Mouse (Mus musculus) cortical plate, adult 2 months (tissue): ENCODE data around the gene Cdk5r2. TPM values are rescaled to one million over a fixed set of nuclear protein-coding genes. Genes with fewer than 3 reads are reported as not detected.

Experiments used
- H3K27ac ChIP-seq: fragments of 200-500 bp; 2 replicates; pipeline ENCODE4 v1.5.1; 2012; ENCODE audit warnings: low read length, control low read depth, inconsistent platforms; ENCODE audit not compliant: insufficient read depth
- H3K4me1 ChIP-seq: fragments of 200-500 bp; 2 replicates; pipeline ENCODE4 v1.6.1; 2011; ENCODE audit warnings: low read length; ENCODE audit not compliant: control insufficient read depth, insufficient read depth
- H3K4me3 ChIP-seq: fragments of 200-500 bp; 2 replicates; pipeline ENCODE4 v1.5.1; 2011; ENCODE audit warnings: mild to moderate bottlenecking, low read length, control low read depth; ENCODE audit not compliant: insufficient read depth
- CTCF ChIP-seq: fragments of 200-500 bp; IDR thresholded peaks from 2 replicates; pipeline ENCODE4 v1.5.1; 2011; ENCODE audit warnings: mild to moderate bottlenecking, control low read depth, low read length; ENCODE audit not compliant: insufficient read depth; ENCODE audit errors: extremely low read depth
- POLR2A ChIP-seq: fragments of 200-500 bp; IDR thresholded peaks from 2 replicates; pipeline ENCODE4 v1.6.1; 2011; ENCODE audit warnings: mild to moderate bottlenecking, low read length, control low read depth; ENCODE audit not compliant: insufficient read depth; ENCODE audit errors: extremely low read depth
- polyA plus RNA-seq: library from polyadenylated mRNA; depleted of rRNA; stranded (reverse); fragments of >200 nt; gene quantifications from 2 replicates; pipeline ENCODE4 v1.2.3, GENCODE M21; 2012

Cdk5r2 gene
- polyA plus RNA-seq, 1 experiment: 313 TPM

GRCm38 (mm10) chr1:74884196-74885141 is 29.7 kb downstream of the Cdk5r2 start:
- no peak for TF ChIP-seq POLR2A
- H3K4me1 ChIP-seq: no peaks in the 10 kb centered on the region
- no peak overlapping the region for H3K4me3 ChIP-seq
- no peak overlapping the region for H3K27ac ChIP-seq

- no peak within 1 kb of the TSS for H3K27ac ChIP-seq
- TF ChIP-seq POLR2A (no peak), CTCF (no peak)
- H3K4me3 ChIP-seq: no peak within 1 kb of the TSS
- no peaks in the 10 kb centered on the region for H3K4me1 ChIP-seq
These were observed 30.8 kb downstream of the Cdk5r2 start, which contains the start of gene Fev for GRCm38 (mm10) chr1:74885369-74886042. TSS of gene Fev (minus strand) at chr1:74885419.

DNA sequence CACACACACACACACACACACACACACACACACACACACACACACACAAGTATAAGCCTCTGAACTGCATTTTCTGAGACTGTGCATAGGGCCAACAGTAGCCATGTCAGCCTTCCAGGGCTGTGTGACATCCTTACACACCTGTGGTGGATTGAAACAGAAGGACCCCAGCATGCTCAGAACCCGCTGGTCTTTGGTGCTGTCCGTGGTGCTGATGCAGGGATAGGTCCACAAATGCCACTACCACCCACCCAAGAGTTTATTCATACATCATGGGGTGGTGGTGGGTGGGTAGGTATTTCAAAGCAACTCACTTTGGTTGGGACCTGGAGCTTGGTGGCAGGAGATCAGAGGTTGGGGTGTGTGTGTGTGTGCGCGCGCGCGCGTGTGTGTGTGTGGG is 36.8 kb downstream of the Cdk5r2 start:
- TF ChIP-seq POLR2A (no peak), CTCF (no peak)
- Histone ChIP-seq H3K4me3 (no peak overlapping the region), H3K4me1 (peaks cover 2% of the 10 kb centered on the region; the same call in 1 of the 2 replicates), H3K27ac (no peak overlapping the region)

GRCm38 (mm10) chr1:74892351-74893133 is 37.8 kb downstream of the Cdk5r2 start:
- no peak overlapping the region for H3K4me3 ChIP-seq
- H3K4me1 ChIP-seq: peaks cover 2% of the 10 kb centered on the region; the same call in 1 of the 2 replicates
- TF ChIP-seq POLR2A: no peak
- no peak overlapping the region for H3K27ac ChIP-seq

GRCm38 (mm10) chr1:74893134-74893855 is 38.6 kb downstream of the Cdk5r2 start, which contains the start of gene Cryba2:
TSS of gene Cryba2 (minus strand) at chr1:74893143.
- no peak within 1 kb of the TSS for H3K4me3 ChIP-seq
- no peak within 1 kb of the TSS for H3K27ac ChIP-seq
- no peak for TF ChIP-seq POLR2A
- TF ChIP-seq CTCF: peak; percentile 63
- peaks cover 2% of the 10 kb centered on the region; the same call in 1 of the 2 replicates for H3K4me1 ChIP-seq

- TF ChIP-seq POLR2A (no peak), CTCF (peak; percentile 48)
- no peak overlapping the region for H3K4me3 ChIP-seq
- no peak overlapping the region for H3K27ac ChIP-seq
- peaks cover 2% of the 10 kb centered on the region; the same call in 1 of the 2 replicates for H3K4me1 ChIP-seq
These were observed 40.2 kb downstream of the Cdk5r2 start for GRCm38 (mm10) chr1:74894966-74895365.

DNA sequence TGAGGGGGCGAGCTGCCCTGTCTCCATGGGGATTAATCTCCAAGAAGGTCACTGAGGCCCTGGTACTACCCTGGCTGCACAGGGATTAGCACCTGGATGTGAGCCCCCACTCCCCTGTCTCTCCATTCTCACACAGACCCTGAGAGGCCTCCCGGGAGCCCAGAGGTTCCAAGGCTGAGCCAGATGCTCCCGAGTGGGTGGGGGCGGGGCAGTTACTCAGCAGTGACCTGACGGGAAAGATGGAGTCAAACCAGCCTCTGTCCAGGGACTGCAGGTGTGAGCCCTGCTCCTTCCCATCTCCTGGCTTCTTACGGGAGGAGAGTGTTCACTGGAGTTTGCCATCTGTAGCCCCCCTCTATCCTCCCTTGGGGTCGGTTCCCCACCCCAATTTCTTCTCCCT is 43.2 kb downstream of the Cdk5r2 start:
- Histone ChIP-seq H3K4me1 (peaks cover 2% of the 10 kb centered on the region; the same call in 1 of the 2 replicates), H3K4me3 (no peak overlapping the region), H3K27ac (no peak overlapping the region)
- TF ChIP-seq POLR2A (no peak), CTCF (no peak)

DNA sequence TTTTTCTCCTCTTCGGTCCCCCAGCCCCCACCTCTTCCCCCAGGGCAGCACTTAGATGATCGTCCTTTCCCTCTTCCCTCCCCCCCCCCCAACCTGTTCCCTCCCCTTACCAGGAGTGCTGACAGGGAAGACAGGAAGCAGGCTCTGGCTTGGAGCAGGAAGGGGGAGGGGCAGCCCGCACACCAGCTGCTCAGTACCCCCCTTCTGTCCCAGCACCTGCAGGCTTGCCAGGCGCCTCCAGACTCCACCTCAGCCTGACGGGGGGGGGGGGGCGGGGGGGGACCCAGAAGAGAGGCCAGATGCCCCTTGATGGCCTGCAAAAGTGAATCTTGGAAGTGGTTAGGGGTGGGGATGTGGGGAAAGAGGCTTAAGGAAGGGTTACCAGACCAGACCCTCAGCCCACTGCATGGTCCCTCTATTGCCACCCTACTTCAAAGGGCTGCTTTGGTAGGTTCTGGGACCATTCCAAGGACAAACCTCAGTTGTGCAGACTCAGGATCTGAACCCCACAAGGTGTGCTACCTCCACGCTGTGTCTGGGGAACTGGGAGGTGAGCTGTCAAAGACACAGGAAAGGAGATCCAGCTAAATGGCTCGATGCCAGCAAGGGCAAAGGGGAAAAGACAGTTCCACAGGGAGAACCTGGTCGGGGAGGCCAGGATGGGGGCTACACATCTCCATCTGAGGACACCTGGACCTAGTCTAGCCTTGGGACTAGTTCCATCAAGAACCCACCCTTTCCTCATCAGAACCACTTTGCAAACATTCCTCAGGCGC is 44.1 kb downstream of the Cdk5r2 start:
- H3K4me1 ChIP-seq: peaks cover 2% of the 10 kb centered on the region; the same call in 1 of the 2 replicates
- TF ChIP-seq CTCF: no peak
- no peak for TF ChIP-seq POLR2A
- H3K27ac ChIP-seq: no peak overlapping the region

More for the DNA sequence above, 44.1 kb downstream of the Cdk5r2 start:
- H3K4me3 ChIP-seq: no peak overlapping the region
